Mouse (Mus musculus): ENCODE measurements around the gene Krtap28-13.

- no peak for TF ChIP-seq CTCF (IDR thresholded peaks at IDR 0.05; ENCODE audit: extremely low read depth, insufficient read length, insufficient replicate concordance, low read depth, low read length)
- TF ChIP-seq POLR2A (IDR thresholded peaks at IDR 0.05; ENCODE audit: low read depth, low read length): no peak
Observed at GRCm38 (mm10) chr1:83039080-83039479, 21.6 kb upstream of the Krtap28-13 start.

Measured in small intestine, adult 2 months (tissue).